Mouse (Mus musculus) intestine, postnatal 0 days (tissue): ENCODE measurements around the gene Rflna. TPM values are rescaled to one million over a fixed set of nuclear protein-coding genes. Genes with fewer than 3 reads are reported as not detected.

Experiments used
- ATAC-seq: fragments of 200-750 bp; cut with Nextera tagmentation; 2 replicates; pipeline ENCODE4 v1.8.0; 2017; ENCODE audit warnings: mild to moderate bottlenecking, moderate TSS enrichment, moderate library complexity
- H3K27ac ChIP-seq: fragments of 300-500 bp; sonication (generic); 2 replicates; pipeline ENCODE4 v1.5.1; 2014; ENCODE audit warnings: mild to moderate bottlenecking, low read depth, low read length, moderate library complexity
- H3K27me3 ChIP-seq: fragments of 300-500 bp; sonication (generic); replicated peaks from 2 replicates; pipeline ENCODE4 v1.6.1; 2014; ENCODE audit warnings: low read length, mixed read lengths; ENCODE audit not compliant: control insufficient read depth, insufficient read depth
- H3K36me3 ChIP-seq: fragments of 300-500 bp; sonication (generic); 2 replicates; pipeline ENCODE4 v1.6.1; 2014; ENCODE audit warnings: mild to moderate bottlenecking, moderate library complexity; ENCODE audit not compliant: control insufficient read depth, insufficient read depth
- H3K4me1 ChIP-seq: fragments of 300-500 bp; sonication (generic); replicated peaks from 2 replicates; pipeline ENCODE4 v1.6.1; 2014; ENCODE audit warnings: antibody characterized with exemption, low read length, mixed read lengths; ENCODE audit not compliant: control insufficient read depth, insufficient read depth
- H3K4me2 ChIP-seq: fragments of 300-500 bp; sonication (generic); replicated peaks from 2 replicates; pipeline ENCODE4 v1.6.1; 2014; ENCODE audit warnings: low read depth, mild to moderate bottlenecking, moderate library complexity
- H3K4me3 ChIP-seq: fragments of 300-500 bp; sonication (generic); 2 replicates; pipeline ENCODE4 v1.5.1; 2014; ENCODE audit warnings: low read depth, low read length
- H3K9ac ChIP-seq: fragments of 300-500 bp; sonication (generic); 2 replicates; pipeline ENCODE4 v1.6.1; 2014; ENCODE audit warnings: mild to moderate bottlenecking, low read depth, low read length
- H3K9me3 ChIP-seq: fragments of 300-500 bp; sonication (generic); 2 replicates; pipeline ENCODE4 v1.6.1; 2016; ENCODE audit warnings: mixed run types; ENCODE audit not compliant: control insufficient read depth
- CTCF ChIP-seq: sonication (generic); IDR thresholded peaks from 2 replicates; pipeline ENCODE4 v1.5.1; 2016; ENCODE audit warnings: low read depth, mild to moderate bottlenecking, control low read depth, antibody characterized with exemption, moderate library complexity
- WGBS: fragments of 180-500 bp; shearing (Covaris S2); extraction: QIAGEN DNeasy Blood & Tissue Kit; methylation state at CpG from one replicate; pipeline ENCODE4 v1.1.7; 2014; 5-methylcytosine and 5-hydroxymethylcytosine counted together
- polyA plus RNA-seq: library from polyadenylated mRNA; unstranded; fragments of >200 nt; fragmentation: Nextera tagmentation; extraction: Ambion mirVana; gene quantifications from 2 replicates; pipeline ENCODE4 v1.2.1, GENCODE M21; 2015

Rflna gene
- polyA plus RNA-seq, result 1.5 and 1.7 TPM in 2 replicates

GRCm38 (mm10) chr5:125002969-125003872 lies at the start of gene Rflna:
Gene Rflna, plus strand, starts transcription at chr5:125003221.
- no peaks in the 10 kb centered on the region for H3K9me3 ChIP-seq
- peaks cover 14% of the 10 kb centered on the region for H3K27me3 ChIP-seq
- H3K4me3 ChIP-seq, result peak within 1 kb of the TSS; percentile 33
- H3K36me3 ChIP-seq, result no peaks in the 10 kb centered on the region
- no peak within 1 kb of the TSS for H3K9ac ChIP-seq
- ATAC-seq, result peak; percentile 46; the same call in 1 of the 2 replicates
- H3K27ac ChIP-seq, result no peak within 1 kb of the TSS
- H3K4me2 ChIP-seq, result peak within 1 kb of the TSS; percentile 66
- 0 out of 2 replicates have a peak, but pooled peaks cover 7% of the 10 kb centered on the region for H3K4me1 ChIP-seq
- TF ChIP-seq CTCF, result no peak
- WGBS, result 4% methylated on average over 40 of the region's 41 CpGs

GRCm38 (mm10) chr5:124954404-124955305 lies 48.4 kb upstream of the Rflna start:
- Histone ChIP-seq H3K27me3 (no peaks in the 10 kb centered on the region), H3K9ac (no peak overlapping the region), H3K36me3 (no peaks in the 10 kb centered on the region), H3K4me1 (no peaks in the 10 kb centered on the region), H3K27ac (no peak overlapping the region), H3K4me3 (no peak overlapping the region), H3K9me3 (no peaks in the 10 kb centered on the region), H3K4me2 (no peak overlapping the region)
- 77% methylated on average over 8 of the region's 8 CpGs for WGBS
- ATAC-seq, result no peak
- no peak for TF ChIP-seq CTCF

GRCm38 (mm10) chr5:124957491-124957890 lies 45.5 kb upstream of the Rflna start:
- Histone ChIP-seq H3K4me1 (no peaks in the 10 kb centered on the region), H3K36me3 (no peaks in the 10 kb centered on the region), H3K9me3 (no peaks in the 10 kb centered on the region), H3K27ac (no peak overlapping the region), H3K9ac (no peak overlapping the region), H3K27me3 (no peaks in the 10 kb centered on the region), H3K4me2 (no peak overlapping the region), H3K4me3 (no peak overlapping the region)
- no peak for ATAC-seq
- TF ChIP-seq CTCF, result no peak
- 80% methylated on average over 5 of the region's 5 CpGs for WGBS

- H3K36me3 ChIP-seq, result no peaks in the 10 kb centered on the region
- WGBS, result 99% methylated on average over 4 of the region's 4 CpGs
- H3K9me3 ChIP-seq, result no peaks in the 10 kb centered on the region
Measured at GRCm38 (mm10) chr5:124959099-124959498, 43.9 kb upstream of the Rflna start.

GRCm38 (mm10) chr5:124960131-124960901 lies 42.7 kb upstream of the Rflna start:
- Histone ChIP-seq H3K4me2 (0 out of 2 replicates have a peak overlapping the region, but pooled peaks have one; percentile 24), H3K36me3 (no peaks in the 10 kb centered on the region), H3K4me3 (no peak overlapping the region), H3K4me1 (no peaks in the 10 kb centered on the region), H3K27me3 (no peaks in the 10 kb centered on the region), H3K9ac (no peak overlapping the region), H3K9me3 (no peaks in the 10 kb centered on the region), H3K27ac (peak overlapping the region; percentile 28; the same call in 1 of the 2 replicates)
- WGBS, result 11% methylated on average over 18 of the region's 18 CpGs
- ATAC-seq, result no peak
- no peak for TF ChIP-seq CTCF

More at GRCm38 (mm10) chr5:124959099-124959498, 43.9 kb upstream of the Rflna start:
- Histone ChIP-seq H3K4me2 (no peak overlapping the region), H3K4me3 (no peak overlapping the region), H3K9ac (no peak overlapping the region), H3K27ac (no peak overlapping the region), H3K27me3 (no peaks in the 10 kb centered on the region), H3K4me1 (no peaks in the 10 kb centered on the region)
- peak; percentile 33; the same call in 1 of the 2 replicates for TF ChIP-seq CTCF
- no peak for ATAC-seq
